Mouse (Mus musculus): ENCODE measurements around the gene Rufy2. TPM values are rescaled to one million over a fixed set of nuclear protein-coding genes. Genes with fewer than 3 reads are reported as not detected.
"Not testable (repeated sequence)": the region's sequence is repeated elsewhere in the genome, so short reads cannot be mapped to it uniquely, and the experiment has no call there.

Rufy2 gene
- total RNA-seq, 2 experiments from 2014 or later = 12.1 to 13.1 TPM

DNA sequence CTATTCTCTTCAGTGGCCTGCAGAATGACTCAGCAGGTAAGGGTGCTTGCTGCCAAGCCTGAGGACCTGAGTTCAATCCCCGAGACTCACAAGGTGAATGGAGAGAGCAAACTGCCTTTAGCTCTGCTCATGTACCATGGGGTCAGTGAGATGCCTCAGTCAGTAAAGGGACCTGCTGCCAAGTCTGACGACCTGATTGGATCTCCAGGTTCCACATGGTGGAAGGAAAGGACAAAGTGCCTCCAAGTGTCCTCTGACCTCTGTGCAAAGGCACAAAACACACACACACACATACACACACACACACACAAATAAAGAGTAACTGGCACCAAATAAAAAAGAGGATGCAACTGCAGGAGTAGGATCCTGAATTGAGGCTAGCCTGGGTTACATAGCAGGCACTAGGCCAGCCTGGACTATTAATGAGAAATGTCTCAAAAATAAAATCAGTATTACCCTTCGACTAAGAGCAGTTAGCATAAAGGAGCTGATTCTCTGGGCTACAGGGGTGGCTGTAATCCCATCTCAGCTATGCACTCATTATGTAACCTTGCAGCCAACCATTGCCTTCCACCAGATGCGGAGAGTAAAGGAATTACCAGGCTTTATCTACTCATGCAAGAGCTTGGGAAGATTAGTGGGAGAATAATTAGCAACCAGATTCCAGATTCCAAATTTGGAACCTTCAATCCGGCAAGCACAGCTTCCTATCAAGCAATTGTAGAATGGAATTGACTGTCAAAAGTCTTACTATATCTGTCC is 60.0 kb downstream of the Rufy2 start:
- intact Hi-C loops (cut with DNase I) = no loop called here

DNA sequence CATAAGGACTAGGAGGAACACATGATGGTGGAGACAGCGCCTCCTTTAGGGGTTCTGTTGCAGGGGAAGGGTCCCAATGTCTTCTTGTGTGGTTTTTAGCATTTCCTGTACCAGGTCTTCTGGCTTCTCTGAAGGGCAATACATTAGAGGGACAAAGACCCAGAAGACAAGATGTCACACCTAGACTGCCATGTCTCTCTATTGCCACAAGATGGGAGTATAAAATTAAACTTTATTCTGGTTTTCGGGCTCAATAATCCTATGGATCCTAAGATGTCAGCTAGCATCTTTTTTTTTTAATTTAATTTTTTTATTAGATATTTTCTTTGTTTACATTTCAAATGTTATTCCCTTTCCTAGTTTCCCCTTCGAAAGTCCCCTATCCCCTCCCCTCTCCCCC is 63.1 kb downstream of the Rufy2 start:
- intact Hi-C loops (cut with DNase I) = no loop called here

More for the DNA sequence above, 60.0 kb downstream of the Rufy2 start:
- no peak for DNase-seq

DNA sequence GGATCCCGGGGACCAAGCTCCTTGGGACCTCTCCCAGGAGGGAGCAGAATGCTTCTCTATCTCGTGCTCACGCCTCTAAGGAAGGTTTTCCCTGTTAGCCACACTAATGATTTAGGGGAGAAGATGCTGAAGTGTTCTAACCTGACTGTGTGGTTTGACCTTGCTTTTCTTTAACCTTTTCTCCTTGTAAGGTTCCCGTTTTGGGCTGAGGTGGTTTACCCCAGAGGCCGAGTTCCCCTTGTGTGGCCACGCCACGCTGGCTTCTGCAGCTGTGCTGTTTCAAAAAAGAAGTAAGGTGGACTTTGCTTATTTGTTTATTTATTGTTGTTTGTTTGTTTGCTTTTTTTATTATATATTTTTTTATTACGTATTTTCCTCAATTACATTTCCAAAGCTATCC is 67.7 kb downstream of the Rufy2 start:
- intact Hi-C loops (cut with DNase I) = no loop called here
- DNase-seq = no peak

More for the DNA sequence above, 63.1 kb downstream of the Rufy2 start:
- no peak for DNase-seq

DNA sequence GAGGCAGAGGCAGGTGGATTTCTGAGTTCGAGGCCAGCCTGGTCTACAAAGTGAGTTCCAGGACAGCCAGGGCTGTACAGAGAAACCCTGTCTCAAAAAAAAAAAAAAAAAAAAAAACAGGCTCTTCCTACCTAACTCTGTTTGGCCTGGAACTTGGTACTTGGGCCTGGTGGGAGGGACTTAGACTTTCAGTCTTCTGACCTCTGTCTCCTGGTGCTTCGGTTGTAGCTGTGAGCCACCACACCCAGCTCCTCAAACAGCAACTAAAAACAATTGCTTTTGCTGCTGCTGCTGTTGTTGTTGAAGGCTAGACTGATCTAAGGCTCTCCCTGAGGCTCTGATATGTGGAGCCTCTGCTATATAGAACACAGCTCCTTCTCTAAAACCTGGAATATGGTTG is 69.1 kb downstream of the Rufy2 start:
- DNase-seq = no peak
- intact Hi-C loops (cut with DNase I) = no loop called here

DNA sequence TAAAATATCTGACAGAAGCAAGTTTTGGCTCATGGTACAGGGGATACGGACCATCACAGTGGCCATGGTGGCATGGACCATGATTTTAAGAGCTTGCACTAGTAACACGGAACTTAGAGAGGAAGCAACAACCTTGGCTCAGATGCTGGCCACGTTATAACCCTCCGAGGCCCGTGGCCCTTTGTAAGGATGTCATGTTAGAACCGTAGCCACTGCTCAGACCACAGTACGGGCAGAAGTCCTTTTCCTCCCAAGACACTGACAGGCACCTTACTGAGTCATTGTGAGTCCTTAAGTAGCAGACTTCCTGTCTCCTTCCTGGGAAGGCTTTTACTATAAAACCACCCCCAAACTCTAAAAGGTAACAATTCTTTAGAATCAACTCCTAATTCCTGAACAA is 71.2 kb downstream of the Rufy2 start:
- DNase-seq = no peak
- intact Hi-C loops (cut with DNase I) = no loop called here

DNA sequence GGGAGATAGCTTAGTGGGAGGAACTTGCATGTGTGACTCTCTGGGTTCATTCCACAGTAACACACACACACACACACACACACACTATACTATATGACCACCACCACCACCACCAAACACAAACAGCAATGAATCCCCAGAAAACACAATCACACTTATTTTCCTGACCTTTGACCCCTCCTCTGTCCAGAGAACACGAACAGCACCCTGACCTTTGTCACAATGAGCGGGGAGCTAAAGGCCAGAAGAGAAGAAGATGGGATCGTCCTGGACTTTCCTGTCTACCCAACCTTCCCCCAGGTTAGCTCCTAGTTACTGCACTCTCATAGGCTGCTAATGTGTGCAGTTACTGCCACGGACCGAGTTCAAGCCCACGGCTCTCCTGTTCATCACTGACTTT is 72.0 kb downstream of the Rufy2 start:
- intact Hi-C loops (cut with DNase I) = no loop called here
- DNase-seq = no peak

DNA sequence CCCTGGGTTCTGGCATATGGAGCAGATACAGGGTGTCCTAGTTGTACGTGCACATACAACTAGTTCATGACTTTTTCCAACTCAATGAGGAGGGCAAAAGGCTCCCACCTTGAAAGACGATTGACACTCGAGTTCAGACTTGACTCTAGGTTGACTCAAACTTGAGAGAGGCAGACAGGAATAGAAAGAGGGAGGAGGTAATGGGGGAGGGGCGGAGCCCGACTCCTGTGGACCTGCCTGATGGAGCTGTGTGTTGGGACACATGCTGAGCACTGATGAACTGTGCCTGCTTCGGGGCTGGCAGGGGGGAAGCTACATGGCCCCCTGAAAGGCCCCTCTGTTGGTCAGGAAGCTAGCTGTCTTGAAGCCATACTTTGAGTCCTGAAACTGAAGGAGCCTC is 73.0 kb downstream of the Rufy2 start:
- intact Hi-C loops (cut with DNase I) = no loop called here
- DNase-seq = no peak

DNA sequence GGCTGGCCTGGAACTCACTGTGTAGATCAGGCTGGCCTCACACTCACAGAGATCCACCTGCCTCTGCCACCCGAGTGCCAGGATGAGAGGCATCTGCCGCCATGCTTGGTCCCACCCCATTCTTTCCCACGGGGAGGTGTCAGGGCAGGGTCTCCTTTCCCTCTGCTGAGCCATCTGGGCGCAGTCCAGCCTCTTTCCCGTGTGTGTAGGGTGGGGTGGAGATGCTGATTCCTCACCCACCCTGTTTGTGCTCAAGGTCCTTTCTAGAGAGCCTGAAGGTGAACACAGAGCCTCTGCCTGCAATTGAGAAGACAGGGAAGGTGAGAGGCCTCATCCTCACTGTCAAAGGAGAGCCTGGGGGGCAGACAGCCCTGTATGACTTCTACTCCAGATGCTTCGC is 74.0 kb downstream of the Rufy2 start:
- DNase-seq; intact Hi-C loops (cut with DNase I): not testable (repeated sequence)

DNA sequence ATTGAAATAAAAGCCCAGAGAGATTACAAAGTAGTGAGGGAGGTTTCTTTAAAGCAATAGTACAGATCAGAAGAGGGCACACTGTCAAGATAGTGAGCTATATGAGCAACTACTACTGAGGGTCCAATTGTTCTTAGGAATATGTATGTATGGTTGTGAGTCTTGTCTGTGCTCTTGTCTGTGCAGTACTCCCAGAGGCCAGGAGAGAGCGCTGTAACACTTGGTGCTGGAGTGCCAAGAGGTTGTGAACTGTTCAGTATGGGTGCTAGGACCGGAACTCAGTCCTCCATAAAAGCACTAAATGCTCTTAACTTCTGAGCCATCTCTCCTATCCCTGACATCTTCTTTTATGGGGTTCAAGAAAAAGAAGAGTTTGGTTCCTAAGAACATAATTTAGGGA is 74.6 kb downstream of the Rufy2 start:
- intact Hi-C loops (cut with DNase I) = no loop called here
- DNase-seq = no peak

DNA sequence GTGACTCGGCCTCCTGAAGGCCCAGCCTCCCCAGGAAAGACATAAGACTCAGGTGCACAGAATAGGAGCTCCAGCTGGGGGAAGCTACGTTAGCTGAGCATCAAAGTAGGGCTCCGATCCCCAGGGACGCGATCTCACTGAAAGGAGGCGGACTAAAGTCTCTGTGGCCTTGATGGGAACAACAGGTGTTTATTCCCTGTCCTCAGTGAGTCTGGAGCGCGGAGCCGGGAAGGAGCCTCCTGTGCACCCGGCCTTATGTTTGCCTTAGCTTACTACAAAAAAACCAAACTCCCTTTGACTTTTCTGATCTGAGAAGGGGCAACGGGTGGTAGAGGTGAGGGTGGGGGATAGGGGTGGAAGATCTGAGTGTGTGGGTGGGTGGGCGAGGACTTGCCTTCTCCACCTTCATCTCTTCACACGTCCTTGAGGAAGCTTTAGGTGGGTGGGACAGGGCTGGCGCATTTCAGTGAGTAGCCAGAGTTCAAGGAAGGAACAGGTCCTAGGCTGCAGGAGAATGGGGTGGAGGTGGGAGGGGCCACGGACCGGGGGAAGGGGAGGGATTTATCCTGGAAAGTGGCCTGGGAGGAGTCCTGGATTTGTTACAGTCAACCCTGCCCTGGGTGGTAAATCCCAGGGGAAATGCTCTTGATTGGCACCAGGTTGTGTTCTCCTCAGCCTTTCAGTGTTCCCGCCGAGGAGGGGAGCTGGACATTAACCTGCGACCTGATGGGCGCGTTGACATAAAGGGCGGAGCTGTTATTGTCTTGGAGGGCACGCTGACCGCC is 77.1 kb downstream of the Rufy2 start:
- intact Hi-C loops (cut with DNase I) = no loop called here
- DNase-seq = peak; percentile 22 to 28

DNA sequence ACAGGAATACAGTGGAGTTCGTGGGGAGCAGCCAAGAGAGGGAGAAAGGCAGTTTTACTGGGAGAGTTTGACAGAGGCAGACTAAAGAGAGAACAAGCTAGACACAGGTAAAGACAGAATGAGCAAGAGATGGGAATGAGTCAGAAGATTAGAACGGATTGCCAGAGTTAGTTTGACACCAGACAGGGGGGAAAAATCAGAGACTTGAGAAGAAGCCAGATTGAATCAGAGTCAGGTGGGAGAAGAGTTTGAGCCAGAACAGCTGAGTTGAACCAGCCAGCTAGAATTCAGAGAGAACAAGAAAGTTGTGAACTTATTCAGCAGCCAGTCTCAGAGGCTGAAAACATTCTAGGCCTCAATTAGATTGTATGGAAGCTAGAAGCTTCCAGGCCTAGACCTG is 79.8 kb downstream of the Rufy2 start, which contains the start of gene Pbld1:
TSS of gene Pbld1 (plus strand) at position 301 of the 400 bp plus-strand sequence.
- intact Hi-C loops (cut with DNase I) = loop anchor here (10.0 kb wide), 1 partner anchor 75 kb away; the partner anchor contains the start of gene Rufy2

DNA sequence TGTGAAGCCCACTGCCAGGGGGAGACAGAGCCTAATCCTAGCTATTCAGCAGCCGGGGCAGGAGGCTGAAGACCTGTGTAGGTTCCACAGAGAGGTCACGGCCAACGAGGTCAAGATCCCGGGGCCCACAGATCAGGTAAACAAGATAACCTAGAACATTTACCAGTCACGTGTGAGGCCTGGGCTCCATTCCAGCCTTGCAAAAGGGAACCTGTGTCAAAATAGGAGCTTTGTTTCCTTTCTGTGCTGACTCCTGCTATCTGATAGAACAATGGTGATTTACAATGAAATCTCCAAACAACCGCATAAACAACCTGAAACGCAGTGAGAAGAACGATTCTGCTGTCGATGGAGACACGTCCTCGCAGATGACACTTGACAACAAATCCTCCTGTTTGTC is 80.4 kb downstream of the Rufy2 start:
- intact Hi-C loops (cut with DNase I) = loop anchor here (10.0 kb wide), 1 partner anchor 76 kb away; the partner anchor contains the start of gene Rufy2
- peak; percentile 30 to 57 for DNase-seq

More for the DNA sequence above, 79.8 kb downstream of the Rufy2 start, which contains the start of gene Pbld1:
- DNase-seq = no peak

DNA sequence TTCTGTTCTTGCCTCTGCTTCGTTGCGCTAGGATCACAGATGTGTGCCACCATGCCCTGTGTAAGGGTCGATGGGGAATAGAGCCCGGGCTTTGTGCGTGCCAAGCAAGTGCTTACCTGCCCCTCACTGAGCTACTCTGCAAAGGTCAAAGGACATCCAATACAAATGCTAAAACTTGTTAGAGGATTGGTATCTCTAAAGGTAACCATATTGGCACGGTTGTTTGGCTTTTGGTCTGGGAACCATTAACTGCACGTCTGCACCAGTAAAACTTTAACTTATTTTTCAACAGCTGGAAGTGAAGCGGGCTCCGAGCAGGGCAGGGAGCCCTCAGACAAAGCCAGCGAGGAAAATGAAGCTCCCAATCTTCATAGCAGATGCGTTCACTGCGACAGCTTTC is 81.2 kb downstream of the Rufy2 start:
- intact Hi-C loops (cut with DNase I) = loop anchor here (10.0 kb wide), 1 partner anchor 76 kb away; the partner anchor contains the start of gene Rufy2
- DNase-seq = no peak

DNA sequence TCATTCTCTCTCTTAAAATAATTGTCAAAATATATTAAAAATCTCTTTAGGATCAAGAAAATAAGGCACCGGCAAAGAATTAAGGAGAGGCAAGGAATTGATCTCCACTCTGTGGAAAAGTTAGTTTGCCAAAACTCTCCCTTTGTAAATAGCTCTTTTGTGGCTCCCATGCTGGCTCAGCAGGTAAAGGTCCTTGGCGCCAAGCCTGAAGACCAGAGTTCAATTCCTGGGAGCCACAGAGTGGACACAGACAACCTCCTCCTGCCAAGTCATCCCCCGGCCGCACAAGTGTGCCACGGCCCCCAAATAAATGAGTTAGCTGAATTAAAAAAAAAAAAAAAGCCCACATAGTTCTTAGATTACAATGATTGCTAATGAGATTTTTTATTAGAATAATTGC is 82.7 kb downstream of the Rufy2 start:
- DNase-seq = no peak
- intact Hi-C loops (cut with DNase I) = loop anchor here (10.0 kb wide), 1 partner anchor 78 kb away; the partner anchor contains the start of gene Rufy2

DNA sequence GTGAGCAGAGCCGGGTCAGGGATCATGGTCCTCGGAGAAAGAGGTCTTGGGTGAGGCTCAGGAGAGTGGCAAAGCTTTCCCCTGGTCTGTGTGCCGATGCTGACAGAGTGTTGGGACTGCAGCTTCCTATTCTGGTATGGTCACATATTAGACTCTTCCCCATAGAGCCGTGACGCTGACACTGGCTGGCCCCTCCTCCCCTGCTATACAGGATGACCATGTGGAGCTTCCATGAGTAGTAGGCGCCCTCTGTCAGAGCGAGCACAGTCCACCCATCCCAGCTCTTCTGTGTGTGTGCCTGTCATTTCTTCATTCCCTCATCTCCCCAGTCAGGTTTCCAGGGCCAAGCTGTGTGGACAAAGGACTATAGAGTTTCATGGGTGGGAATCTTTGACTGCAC is 83.3 kb downstream of the Rufy2 start:
- no peak for DNase-seq
- intact Hi-C loops (cut with DNase I) = loop anchor here (10.0 kb wide), 1 partner anchor 79 kb away; the partner anchor contains the start of gene Rufy2

DNA sequence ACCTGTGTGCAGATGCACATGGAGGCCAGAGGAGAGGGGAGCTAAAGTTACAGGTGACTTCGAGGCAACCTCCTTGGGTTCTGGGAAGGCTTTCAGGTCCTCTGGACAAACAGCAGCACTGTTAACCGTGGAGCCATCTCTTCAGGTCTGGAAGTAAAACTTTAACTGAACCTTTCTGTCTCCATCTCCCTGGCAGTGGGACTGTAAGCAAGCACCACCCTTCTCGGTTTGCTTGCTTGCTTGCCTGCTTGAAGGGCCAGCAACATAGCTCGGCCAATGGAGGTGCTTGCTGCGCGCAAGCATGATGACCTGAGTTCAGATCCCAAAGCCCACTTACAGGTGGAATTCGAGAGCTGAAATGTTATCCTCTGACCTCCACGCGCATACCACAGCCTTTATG is 84.5 kb downstream of the Rufy2 start:
- intact Hi-C loops (cut with DNase I) = loop anchor here (2.0 to 10.0 kb wide), 2 partner anchors 20 to 80 kb away; partner anchors contain the start of gene Rufy2

DNA sequence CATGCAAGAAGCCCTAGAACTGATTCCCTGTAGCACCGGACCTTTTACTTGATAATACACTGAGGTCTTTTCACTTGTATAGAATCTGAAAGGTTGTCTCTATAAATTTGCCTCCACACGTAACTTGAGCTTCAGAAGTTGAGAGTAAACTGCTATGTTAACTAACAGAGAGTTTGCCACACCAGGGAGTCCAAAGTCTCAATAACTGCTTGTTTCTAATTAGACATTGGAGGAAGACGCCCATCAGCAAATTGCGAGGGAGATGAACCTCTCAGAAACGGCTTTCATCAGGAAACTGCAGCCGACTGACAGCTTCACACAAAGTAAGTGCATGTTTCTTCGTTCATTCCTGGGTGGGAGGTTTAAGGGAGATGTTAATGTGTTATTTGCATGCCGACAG is 85.5 kb downstream of the Rufy2 start:
- no peak for DNase-seq
- intact Hi-C loops (cut with DNase I) = loop anchor here (2.0 to 10.0 kb wide), 2 partner anchors 21 to 81 kb away; partner anchors contain the start of gene Rufy2

More for the DNA sequence above, 84.5 kb downstream of the Rufy2 start:
- DNase-seq = no peak

DNA sequence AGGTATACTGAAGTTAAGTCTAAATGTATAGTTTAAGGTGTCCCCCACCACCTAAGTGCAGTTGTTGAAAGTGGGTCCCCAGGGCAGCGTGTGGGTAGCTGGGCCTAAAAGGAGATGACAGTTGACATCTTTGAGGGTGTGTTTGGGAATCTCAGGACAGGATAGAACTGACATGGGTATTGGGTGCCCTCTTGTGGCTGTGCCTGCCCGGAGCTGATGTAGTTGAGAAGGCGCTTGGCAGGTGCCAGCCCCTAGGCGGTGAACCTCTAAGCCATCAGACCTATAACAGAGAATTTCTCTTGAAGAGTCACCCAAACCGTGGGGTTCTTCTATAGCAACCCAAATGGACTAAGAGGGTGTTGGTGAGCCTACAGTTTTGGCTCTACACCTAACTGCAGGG is 86.0 kb downstream of the Rufy2 start:
- peak; percentile 82 for DNase-seq

More for the DNA sequence above, 86.0 kb downstream of the Rufy2 start:
- intact Hi-C loops (cut with DNase I) = loop anchor here (2.0 to 10.0 kb wide), 3 partner anchors 21 to 81 kb away; partner anchors contain the start of genes Hnrnph3, Pbld2 and Rufy2

All from heart, postnatal 14 days (tissue).